Mouse (Mus musculus) forebrain, embryonic 15.5 days (tissue): ENCODE results near the gene Cyp4a32. TPM values are rescaled to one million over a fixed set of nuclear protein-coding genes. Genes with fewer than 3 reads are reported as not detected.
"Not testable (repeated sequence)": the region's sequence is repeated elsewhere in the genome, so short reads cannot be mapped to it uniquely, and the experiment has no call there.

Source experiments
- ATAC-seq: fragments of 200-750 bp; cut with Nextera tagmentation; replicated peaks from 2 replicates; pipeline ENCODE4 v1.8.0; 2017; ENCODE audit warnings: mild to moderate bottlenecking, moderate TSS enrichment, moderate library complexity
- H3K27ac ChIP-seq: fragments of 300-500 bp; sonication (generic); replicated peaks from 2 replicates; pipeline ENCODE4 v1.5.1; 2015; ENCODE audit warnings: mild to moderate bottlenecking, inconsistent platforms
- H3K27me3 ChIP-seq: fragments of 300-500 bp; sonication (generic); 2 replicates; pipeline ENCODE4 v1.6.1; 2015; ENCODE audit warnings: inconsistent platforms
- H3K36me3 ChIP-seq: fragments of 300-500 bp; sonication (generic); 2 replicates; pipeline ENCODE4 v1.6.1; 2015; ENCODE audit warnings: mild to moderate bottlenecking, inconsistent platforms
- H3K4me1 ChIP-seq: fragments of 300-500 bp; sonication (generic); 2 replicates; pipeline ENCODE4 v1.6.1; 2015; ENCODE audit warnings: inconsistent platforms
- H3K4me2 ChIP-seq: fragments of 300-500 bp; sonication (generic); replicated peaks from 2 replicates; pipeline ENCODE4 v1.6.1; 2015; ENCODE audit warnings: mild to moderate bottlenecking, inconsistent platforms
- H3K4me3 ChIP-seq: fragments of 300-500 bp; sonication (generic); 2 replicates; pipeline ENCODE4 v1.5.1; 2015; ENCODE audit warnings: mild to moderate bottlenecking, inconsistent platforms
- H3K9ac ChIP-seq: fragments of 300-500 bp; sonication (generic); replicated peaks from 2 replicates; pipeline ENCODE4 v1.6.1; 2015; ENCODE audit warnings: mild to moderate bottlenecking, inconsistent platforms
- H3K9me3 ChIP-seq: fragments of 300-500 bp; sonication (generic); 2 replicates; pipeline ENCODE4 v1.6.1; 2016; ENCODE audit warnings: inconsistent platforms
- WGBS: fragments of 180-500 bp; shearing (Covaris S2); methylation state at CpG from one replicate; pipeline ENCODE4 v1.1.7; 2015; ENCODE audit warnings: mixed read lengths; 5-methylcytosine and 5-hydroxymethylcytosine counted together
- polyA plus RNA-seq: library from polyadenylated mRNA; unstranded; fragments of >200 nt; fragmentation: Nextera tagmentation; extraction: Ambion mirVana; gene quantifications from 2 replicates; pipeline ENCODE4 v1.2.1, GENCODE M21; 2015

Gene Cyp4a32
- polyA plus RNA-seq, 1 experiment from 2014 or later = not detected

DNA sequence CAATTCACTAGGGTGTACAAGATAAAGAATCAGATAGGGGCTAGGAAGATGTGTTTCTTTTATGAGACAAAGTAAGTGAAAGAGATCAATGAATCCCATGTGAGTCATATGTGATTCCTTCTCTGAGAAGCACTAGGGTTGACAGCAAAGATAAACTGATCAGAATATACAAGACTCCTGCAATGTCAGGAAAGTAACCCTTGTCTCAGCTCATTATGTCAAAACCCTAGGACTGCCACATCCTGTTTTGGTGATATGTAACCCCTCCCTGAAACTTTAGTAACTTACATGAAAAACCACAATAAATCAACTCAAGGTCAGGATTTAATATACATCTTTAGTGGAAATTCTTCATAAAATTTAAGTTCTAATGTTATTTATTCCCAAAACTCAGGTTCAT is 13.2 kb downstream of the Cyp4a32 start:
- no peaks in the 10 kb centered on the region for H3K4me1 ChIP-seq
- no peak overlapping the region for H3K4me2 ChIP-seq
- no peak overlapping the region for H3K9ac ChIP-seq
- no peaks in the 10 kb centered on the region for H3K27me3 ChIP-seq
- ATAC-seq = no peak
- H3K9me3 ChIP-seq = no peaks in the 10 kb centered on the region
- no peak overlapping the region for H3K27ac ChIP-seq
- H3K4me3 ChIP-seq = no peak overlapping the region
- H3K36me3 ChIP-seq = no peaks in the 10 kb centered on the region

DNA sequence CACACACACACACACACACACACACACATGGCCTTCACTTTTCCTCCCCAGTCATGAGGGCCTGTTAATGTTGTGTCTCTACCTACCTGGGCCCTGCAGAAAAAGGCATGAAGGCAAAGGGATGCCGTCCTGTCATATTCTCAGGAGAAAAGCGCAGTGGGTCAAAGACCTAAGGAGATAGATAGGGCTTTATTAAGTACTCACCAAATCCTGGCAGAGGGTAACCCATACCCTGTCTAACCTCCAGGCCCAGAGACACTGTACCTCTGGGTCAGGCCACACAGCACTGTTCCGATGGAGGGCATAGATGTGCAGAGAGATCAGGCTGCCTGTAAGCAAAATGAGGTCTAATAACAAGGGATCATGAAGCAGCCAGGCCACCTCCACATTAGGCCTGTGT is 24.8 kb downstream of the Cyp4a32 start:
- H3K4me3 ChIP-seq, H3K4me1 ChIP-seq, H3K9me3 ChIP-seq, ATAC-seq, H3K27ac ChIP-seq, H3K9ac ChIP-seq, H3K4me2 ChIP-seq, H3K27me3 ChIP-seq, H3K36me3 ChIP-seq: not testable (repeated sequence)
- WGBS = 95% methylated on average over 3 of the region's 3 CpGs

DNA sequence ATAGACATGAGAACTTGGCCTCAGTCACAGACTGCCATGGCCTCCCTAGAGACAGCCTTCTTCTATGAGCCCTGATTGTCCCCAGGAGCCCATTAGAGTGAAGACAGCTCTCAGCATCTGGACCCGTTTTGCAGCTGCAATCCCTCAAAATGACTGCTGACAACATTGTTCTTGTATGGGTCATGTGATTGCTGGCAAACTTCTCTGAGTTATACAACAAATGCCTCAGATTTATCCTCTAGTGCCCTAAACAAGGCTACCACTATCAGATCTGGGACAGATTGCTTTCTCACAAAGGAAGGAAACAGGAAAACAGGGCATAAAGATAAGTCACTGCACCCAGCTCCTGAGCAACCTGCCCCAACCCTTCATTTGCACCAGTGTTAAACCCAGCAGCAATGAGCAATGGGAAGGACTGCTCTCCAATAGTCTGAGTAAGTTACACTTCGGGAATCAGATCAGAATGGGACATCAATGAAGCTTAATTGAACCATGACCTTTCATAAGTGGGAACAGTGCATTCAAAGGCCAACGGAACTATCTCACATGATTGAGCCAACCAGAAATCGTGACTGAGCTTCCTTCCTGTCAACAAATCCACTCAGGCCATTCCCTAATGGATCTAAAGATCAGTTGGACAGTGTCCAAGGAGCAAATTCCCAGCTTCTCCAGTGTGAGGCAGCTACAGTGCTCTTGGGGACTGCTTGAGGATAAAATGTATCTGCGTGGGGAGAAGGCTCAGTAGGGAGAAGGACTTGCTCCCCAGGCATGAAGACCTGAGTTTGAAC is 42.4 kb downstream of the Cyp4a32 start:
- Histone ChIP-seq H3K9ac (no peak overlapping the region), H3K4me1 (no peaks in the 10 kb centered on the region), H3K9me3 (no peaks in the 10 kb centered on the region), H3K4me2 (no peak overlapping the region), H3K27ac (no peak overlapping the region), H3K4me3 (no peak overlapping the region), H3K27me3 (no peaks in the 10 kb centered on the region), H3K36me3 (no peaks in the 10 kb centered on the region)
- 63% methylated on average over 5 of the region's 5 CpGs for WGBS
- no peak for ATAC-seq

DNA sequence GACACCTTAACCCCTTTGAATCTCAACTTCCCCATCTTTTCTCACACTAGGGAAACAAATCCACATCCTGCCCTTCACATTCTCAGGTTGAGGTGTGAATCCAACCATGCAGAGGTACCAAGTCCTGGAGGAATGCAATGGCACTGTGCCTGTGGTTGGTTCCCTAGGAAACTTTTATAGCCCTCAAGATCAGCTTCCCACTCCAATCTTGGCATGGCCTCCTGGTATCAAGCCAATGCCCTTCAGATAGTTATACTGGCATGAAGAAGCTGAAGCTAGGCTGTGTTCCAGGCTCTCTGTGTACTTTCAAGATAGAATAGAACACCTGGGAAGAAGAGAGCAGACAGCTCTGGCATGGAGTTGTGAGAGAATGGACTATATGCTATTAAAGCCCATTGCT is 44.6 kb downstream of the Cyp4a32 start:
- H3K36me3 ChIP-seq = no peaks in the 10 kb centered on the region
- no peak overlapping the region for H3K4me2 ChIP-seq
- no peak overlapping the region for H3K27ac ChIP-seq
- no peak for ATAC-seq
- H3K27me3 ChIP-seq = no peaks in the 10 kb centered on the region
- no peak overlapping the region for H3K4me3 ChIP-seq
- no peaks in the 10 kb centered on the region for H3K4me1 ChIP-seq
- H3K9me3 ChIP-seq = no peaks in the 10 kb centered on the region
- no peak overlapping the region for H3K9ac ChIP-seq

DNA sequence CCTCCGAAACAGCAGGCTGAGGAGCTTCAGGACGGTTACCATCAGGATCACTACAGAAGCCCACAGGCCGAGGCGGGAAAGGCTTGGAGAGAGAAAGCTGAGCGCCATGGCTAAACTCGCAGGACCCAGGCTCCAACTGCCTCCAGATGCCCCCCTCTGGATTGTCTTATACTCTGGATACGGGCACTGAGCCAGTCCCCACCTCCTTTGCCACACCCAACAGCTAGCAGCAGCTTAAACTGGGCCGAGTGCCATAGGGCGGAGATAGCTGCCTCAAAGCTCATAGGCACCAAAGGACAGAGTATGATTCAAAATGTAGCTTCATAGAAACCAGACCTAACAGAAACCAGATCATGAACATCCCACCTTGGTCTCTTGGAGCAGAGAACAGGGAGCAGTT is 46.8 kb downstream of the Cyp4a32 start, which contains the start of gene Cyp4b1:
Gene Cyp4b1 (minus strand): TSS at position 144 of the 400 bp plus-strand sequence.
- no peak within 1 kb of the TSS for H3K4me3 ChIP-seq
- H3K36me3 ChIP-seq = no peaks in the 10 kb centered on the region
- ATAC-seq = no peak
- H3K4me2 ChIP-seq = no peak within 1 kb of the TSS
- WGBS = 78% methylated on average over 9 of the region's 9 CpGs
- no peaks in the 10 kb centered on the region for H3K9me3 ChIP-seq
- H3K27ac ChIP-seq = no peak within 1 kb of the TSS
- no peaks in the 10 kb centered on the region for H3K27me3 ChIP-seq
- no peaks in the 10 kb centered on the region for H3K4me1 ChIP-seq
- H3K9ac ChIP-seq = no peak within 1 kb of the TSS

DNA sequence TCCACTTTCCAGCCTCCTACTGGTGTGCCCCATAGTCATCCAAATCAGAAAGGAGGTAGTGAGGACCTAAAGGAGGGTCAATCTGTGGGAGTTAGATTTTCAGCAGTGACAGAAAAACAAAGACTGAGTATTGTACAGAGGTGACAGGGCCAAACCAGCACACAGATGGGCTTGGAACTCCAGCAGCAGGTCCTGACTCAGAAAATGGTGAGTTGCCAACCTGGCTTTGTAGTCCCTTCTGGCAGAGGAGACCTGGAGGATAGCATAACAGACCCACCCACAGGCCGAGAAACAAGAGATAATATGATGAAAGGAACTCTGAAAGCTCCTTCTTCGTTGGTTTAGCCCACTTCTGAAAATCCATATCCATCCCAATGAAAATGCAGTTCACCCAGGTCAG is 48.0 kb downstream of the Cyp4a32 start:
- Histone ChIP-seq H3K4me2 (no peak overlapping the region), H3K27ac (no peak overlapping the region), H3K36me3 (no peaks in the 10 kb centered on the region), H3K4me3 (no peak overlapping the region), H3K9me3 (no peaks in the 10 kb centered on the region), H3K9ac (no peak overlapping the region), H3K4me1 (no peaks in the 10 kb centered on the region), H3K27me3 (no peaks in the 10 kb centered on the region)
- ATAC-seq = no peak
- 74% methylated on average over 2 of the region's 2 CpGs for WGBS

DNA sequence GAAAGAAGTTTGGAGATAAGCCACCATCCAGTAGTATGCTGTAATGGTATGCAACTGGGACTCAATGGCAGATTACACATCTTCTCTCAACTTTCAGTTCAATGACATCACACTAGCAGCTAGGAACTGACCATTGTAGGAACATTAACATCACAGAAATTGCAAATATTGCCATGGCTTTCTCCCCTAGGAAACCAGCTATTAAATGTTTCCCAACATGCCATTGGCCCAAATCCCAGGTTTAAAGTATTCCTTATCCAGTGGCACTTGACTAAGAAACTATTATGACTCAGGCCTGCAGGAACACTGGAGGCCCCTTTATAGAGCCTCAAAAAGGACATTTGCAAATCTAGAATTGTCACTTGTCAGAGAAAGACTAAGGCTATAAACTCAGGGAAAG is 48.6 kb downstream of the Cyp4a32 start:
- H3K9me3 ChIP-seq = no peaks in the 10 kb centered on the region
- H3K4me1 ChIP-seq = no peaks in the 10 kb centered on the region
- H3K9ac ChIP-seq = no peak overlapping the region
- no peak overlapping the region for H3K4me3 ChIP-seq
- no peak overlapping the region for H3K27ac ChIP-seq
- no peaks in the 10 kb centered on the region for H3K36me3 ChIP-seq
- H3K4me2 ChIP-seq = no peak overlapping the region
- no peaks in the 10 kb centered on the region for H3K27me3 ChIP-seq
- no peak for ATAC-seq

DNA sequence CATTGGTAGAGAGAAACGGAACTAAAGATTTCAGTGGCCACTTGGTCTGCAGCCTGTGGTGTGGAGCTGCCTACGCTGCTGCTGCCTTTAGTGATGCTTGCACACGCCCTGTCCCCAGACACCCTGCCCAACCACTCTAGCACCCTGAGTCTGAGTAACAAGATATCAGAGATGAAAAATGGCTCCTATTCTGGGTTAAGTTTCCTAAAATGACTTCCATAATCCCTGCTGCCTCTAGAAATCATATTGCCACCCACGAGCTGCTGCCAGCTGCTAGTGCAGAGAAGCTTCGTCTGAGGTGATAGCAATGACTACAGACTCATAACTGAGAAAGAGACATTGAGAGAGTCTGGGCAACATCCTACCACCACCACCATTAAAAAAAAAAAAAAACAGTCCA is 50.1 kb downstream of the Cyp4a32 start:
- ATAC-seq = no peak
- H3K27ac ChIP-seq = no peak overlapping the region
- H3K36me3 ChIP-seq = no peaks in the 10 kb centered on the region
- WGBS = 87% methylated on average over 5 of the region's 5 CpGs
- no peaks in the 10 kb centered on the region for H3K4me1 ChIP-seq
- no peaks in the 10 kb centered on the region for H3K27me3 ChIP-seq
- H3K9ac ChIP-seq = no peak overlapping the region
- no peak overlapping the region for H3K4me2 ChIP-seq
- H3K4me3 ChIP-seq = no peak overlapping the region
- H3K9me3 ChIP-seq = no peaks in the 10 kb centered on the region

DNA sequence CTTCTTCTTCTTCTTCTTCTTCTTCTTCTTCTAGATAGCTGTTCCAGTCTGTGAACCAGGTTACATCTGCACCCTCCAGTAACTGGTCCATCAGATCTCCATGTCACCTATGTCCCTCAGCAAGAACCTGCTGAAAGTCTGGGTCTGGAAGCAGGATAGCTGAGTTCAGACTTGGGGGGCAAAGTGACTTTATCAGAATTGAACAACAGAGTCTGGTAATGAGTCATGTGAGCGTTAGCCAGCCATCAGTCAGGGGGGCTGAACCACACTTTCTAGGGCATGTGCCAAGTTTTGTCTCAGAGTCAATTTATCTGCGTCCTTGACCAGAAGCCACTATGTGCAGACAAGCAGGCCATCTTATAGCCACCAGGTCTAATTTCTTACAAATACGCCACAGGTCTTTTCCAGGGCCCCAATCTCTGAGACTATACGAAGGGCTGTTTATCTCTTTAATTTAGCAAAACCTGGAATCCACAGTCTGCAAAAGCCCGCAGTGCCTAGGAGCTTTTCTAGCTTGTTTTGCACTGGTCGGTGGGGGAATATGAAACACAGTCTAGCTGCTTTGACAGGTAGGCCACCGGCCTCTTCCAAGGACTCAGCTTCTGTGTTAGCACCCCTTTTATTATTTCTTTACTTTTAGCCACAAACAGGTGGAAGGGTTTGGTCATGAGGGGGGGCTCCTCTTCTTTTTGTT is 55.2 kb downstream of the Cyp4a32 start:
- H3K9ac ChIP-seq, H3K27me3 ChIP-seq, ATAC-seq, H3K36me3 ChIP-seq, H3K4me3 ChIP-seq, H3K4me1 ChIP-seq, H3K4me2 ChIP-seq, H3K27ac ChIP-seq, H3K9me3 ChIP-seq: not testable (repeated sequence)
- 82% methylated on average over 7 of the region's 7 CpGs for WGBS

DNA sequence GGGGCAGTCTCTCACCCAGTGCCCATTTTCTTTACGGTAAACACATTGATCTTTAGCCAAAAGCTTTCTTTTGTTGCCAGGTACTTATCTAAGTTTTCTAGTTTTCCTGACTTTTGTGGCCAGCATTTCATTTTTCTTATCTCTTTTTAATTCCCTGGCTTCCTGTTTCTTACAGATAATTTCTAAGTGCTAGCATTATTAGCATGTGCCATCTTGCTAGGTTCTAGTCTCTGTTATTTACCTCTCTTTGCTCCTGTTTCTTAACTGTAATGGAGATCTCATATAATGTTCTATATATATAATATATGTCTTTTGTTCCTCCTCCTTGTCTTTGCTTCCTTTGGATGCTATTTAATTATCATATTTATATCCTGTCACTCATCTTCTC is 55.8 kb downstream of the Cyp4a32 start:
- H3K9me3 ChIP-seq, H3K36me3 ChIP-seq, H3K4me2 ChIP-seq, H3K4me3 ChIP-seq, ATAC-seq, H3K4me1 ChIP-seq, H3K27ac ChIP-seq, H3K9ac ChIP-seq, H3K27me3 ChIP-seq: not testable (repeated sequence)
- WGBS = 81% methylated on average over 1 of the region's 1 CpGs

DNA sequence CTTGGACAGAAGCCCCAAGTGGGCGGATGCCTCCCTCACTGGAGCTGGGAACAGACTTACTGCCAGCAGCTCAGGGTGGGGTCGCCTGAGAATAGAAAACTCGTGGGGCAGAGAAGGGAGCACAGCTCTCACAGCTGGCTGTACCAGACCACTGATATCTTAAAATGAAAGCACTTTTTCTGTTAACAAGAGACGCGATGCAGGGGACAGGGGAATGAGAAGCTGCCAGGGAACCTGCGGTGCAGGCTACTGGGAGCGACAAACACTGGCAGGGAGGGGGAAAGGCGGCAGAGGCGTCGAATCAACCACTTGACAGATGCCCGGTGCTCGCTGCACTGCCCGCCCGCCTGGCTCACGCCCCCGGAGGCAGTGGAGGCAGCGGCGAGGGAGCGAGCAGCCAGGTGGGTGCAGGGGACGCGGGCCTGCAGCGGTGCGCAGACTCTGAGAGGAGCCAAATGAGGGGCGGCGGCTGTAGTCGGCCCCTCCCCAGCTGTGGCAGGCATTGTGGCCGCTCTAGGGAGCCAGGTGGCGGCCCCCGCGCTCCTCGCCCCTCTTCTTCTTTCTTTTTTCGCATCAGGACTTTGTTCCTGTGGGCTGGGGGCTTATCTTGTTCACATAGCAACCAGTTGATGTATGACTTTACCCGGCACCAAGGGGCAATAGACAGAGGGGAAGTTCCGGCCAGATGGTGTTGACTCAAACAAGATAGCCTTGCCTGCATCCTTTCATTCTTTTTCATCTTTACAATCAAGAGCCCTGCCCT is 56.5 kb downstream of the Cyp4a32 start:
- Histone ChIP-seq H3K27me3 (no peaks in the 10 kb centered on the region), H3K4me3 (peak overlapping the region; percentile 53), H3K36me3 (no peaks in the 10 kb centered on the region), H3K9ac (peak overlapping the region; percentile 57), H3K27ac (no peak overlapping the region), H3K4me1 (peaks cover 9% of the 10 kb centered on the region), H3K9me3 (no peaks in the 10 kb centered on the region), H3K4me2 (peak overlapping the region; percentile 95)
- WGBS = 2% methylated on average over 33 of the region's 34 CpGs
- ATAC-seq = peak; percentile 88

DNA sequence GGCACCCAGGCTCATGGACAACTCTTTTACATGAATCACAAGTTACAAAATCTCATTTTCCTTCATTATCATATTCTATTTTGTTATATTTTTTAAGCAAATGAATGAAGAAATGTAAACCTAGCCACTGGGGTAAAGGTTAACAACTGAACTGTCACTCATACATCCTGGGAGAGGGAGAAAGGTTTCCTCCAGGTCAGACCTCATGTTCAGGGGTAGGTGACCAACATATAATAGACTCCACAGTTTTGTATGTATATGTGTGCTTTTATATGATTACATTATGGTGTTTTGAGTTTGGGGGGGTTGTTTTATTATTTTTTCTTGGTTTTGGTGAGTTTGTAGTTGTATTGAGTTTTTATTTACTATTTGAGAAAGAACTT is 57.1 kb downstream of the Cyp4a32 start:
- no peak overlapping the region; the same call in 1 of the 2 replicates for H3K9ac ChIP-seq
- ATAC-seq = no peak

More for the DNA sequence above, 57.1 kb downstream of the Cyp4a32 start:
- no peaks in the 10 kb centered on the region for H3K9me3 ChIP-seq
- H3K4me2 ChIP-seq = peak overlapping the region; percentile 95; the same call in 1 of the 2 replicates
- H3K4me3 ChIP-seq = peak overlapping the region; percentile 53; the same call in 1 of the 2 replicates
- peaks cover 9% of the 10 kb centered on the region for H3K4me1 ChIP-seq
- H3K27ac ChIP-seq = no peak overlapping the region
- no peaks in the 10 kb centered on the region for H3K27me3 ChIP-seq
- H3K36me3 ChIP-seq = no peaks in the 10 kb centered on the region
